Comparison of ENCODE assay signal across 20 mouse cellular contexts in genomic region chr5:7580413-7580812, GRCm38 (mm10).
"Had no signal": no experiment of that assay in that cellular context is flagged by ENCODE, and none has a peak within 500 bp of the region (broad histone marks: within the 10 kb centered on the region; RNA-seq: fewer than 3 reads in every experiment).

No protein-coding gene starts in this region.

- ATAC-seq: liver, postnatal 0 days; midbrain, embryonic 16.5 days had no signal

- H3K36me3 ChIP-seq: liver, embryonic 15.5 days; neural tube, embryonic 13.5 days; neural tube, embryonic 15.5 days; stomach, embryonic 15.5 days had no signal

- H3K9ac ChIP-seq: liver, embryonic 15.5 days; liver, postnatal 0 days; neural tube, embryonic 13.5 days; neural tube, embryonic 15.5 days; stomach, embryonic 15.5 days had no signal

- H3K27ac ChIP-seq: liver, embryonic 15.5 days; macrophage; neural tube, embryonic 13.5 days; neural tube, embryonic 15.5 days; stomach, embryonic 15.5 days; stomach, postnatal 0 days had no signal

- H3K9me3 ChIP-seq: liver, embryonic 15.5 days; megakaryocyte, embryonic 14.5 days; neural tube, embryonic 13.5 days; neural tube, embryonic 15.5 days; stomach, embryonic 15.5 days had no signal

- H3K4me2 ChIP-seq: liver, embryonic 15.5 days; midbrain, embryonic 11.5 days; neural tube, embryonic 13.5 days; neural tube, embryonic 15.5 days; stomach, embryonic 15.5 days had no signal

- H3K4me1 ChIP-seq: liver, embryonic 15.5 days; megakaryocyte, embryonic 14.5 days; neural tube, embryonic 13.5 days; neural tube, embryonic 15.5 days; stomach, embryonic 15.5 days had no signal

- H3K4me3 ChIP-seq: liver, embryonic 15.5 days; megakaryocyte, embryonic 14.5 days; myocyte; neural tube, embryonic 13.5 days; neural tube, embryonic 15.5 days; stomach, embryonic 15.5 days had no signal

- H3K27me3 ChIP-seq: liver, embryonic 15.5 days; megakaryocyte, embryonic 14.5 days; neural tube, embryonic 13.5 days; neural tube, embryonic 15.5 days; stomach, embryonic 15.5 days had no signal

- DNase-seq: liver, postnatal 0 days; lung, adult 2 months; lung, postnatal 14 days; lung, postnatal 36 days; midbrain, embryonic 14.5 days; retina, postnatal 1 day; right cerebral cortex, postnatal 14 days; thymus, adult 2 months; thymus, postnatal 25 days; thymus, postnatal 4 days had no signal
